In the genomic region with DNA sequence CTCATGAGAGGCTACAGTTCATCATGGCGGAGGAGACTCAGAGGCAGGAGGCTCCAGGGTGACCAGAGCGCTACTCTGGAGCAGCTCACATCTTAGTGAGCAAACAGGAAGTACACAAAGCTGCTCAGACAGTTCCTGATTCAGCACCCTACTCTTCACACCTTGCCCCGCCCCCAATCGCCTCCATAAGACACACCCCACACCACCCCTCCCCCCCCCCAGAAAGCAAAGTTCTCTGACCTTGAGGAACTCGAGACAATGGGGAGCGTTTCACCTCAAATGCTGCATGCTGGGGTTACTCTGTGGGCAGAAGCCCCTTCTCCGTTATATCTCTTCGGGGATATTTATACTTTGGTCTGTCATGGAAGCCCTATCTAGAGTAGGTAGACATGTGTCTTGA, we compare ENCODE assay signal across 21 mouse cellular contexts.
"Had no signal": no experiment of that assay in that cellular context is flagged by ENCODE, and none has a peak within 500 bp of the region (broad histone marks: within the 10 kb centered on the region; RNA-seq: fewer than 3 reads in every experiment).

No protein-coding gene starts in this region.

- H3K27me3 ChIP-seq: lung, embryonic 15.5 days; midbrain, embryonic 13.5 days; midbrain, embryonic 15.5 days; neural tube, embryonic 13.5 days; neural tube, embryonic 15.5 days; stomach, embryonic 15.5 days had no signal

- H3K4me2 ChIP-seq: lung, embryonic 15.5 days; midbrain, embryonic 11.5 days; midbrain, embryonic 13.5 days; midbrain, embryonic 15.5 days; neural tube, embryonic 13.5 days; neural tube, embryonic 15.5 days; stomach, embryonic 15.5 days had no signal

- ATAC-seq: lung, postnatal 0 days; midbrain, embryonic 13.5 days; midbrain, embryonic 15.5 days had no signal

- H3K36me3 ChIP-seq: lung, embryonic 15.5 days; midbrain, embryonic 13.5 days; midbrain, embryonic 15.5 days; neural tube, embryonic 13.5 days; neural tube, embryonic 15.5 days; stomach, embryonic 15.5 days had no signal

- H3K9me3 ChIP-seq: lung, embryonic 15.5 days; midbrain, embryonic 13.5 days; midbrain, embryonic 15.5 days; neural tube, embryonic 13.5 days; neural tube, embryonic 15.5 days; stomach, embryonic 15.5 days had no signal

- H3K4me3 ChIP-seq: lung, embryonic 15.5 days; megakaryocyte, embryonic 14.5 days; midbrain, embryonic 13.5 days; midbrain, embryonic 15.5 days; neural tube, embryonic 13.5 days; neural tube, embryonic 15.5 days; stomach, embryonic 15.5 days had no signal

- H3K4me1 ChIP-seq: lung, embryonic 15.5 days; megakaryocyte, embryonic 14.5 days; midbrain, embryonic 15.5 days; stomach, embryonic 15.5 days had no signal

- H3K9ac ChIP-seq: lung, embryonic 15.5 days; midbrain, embryonic 13.5 days; midbrain, embryonic 15.5 days; neural tube, embryonic 13.5 days; neural tube, embryonic 15.5 days; stomach, embryonic 15.5 days had no signal

- H3K27ac ChIP-seq: lung, embryonic 15.5 days; macrophage; midbrain, embryonic 13.5 days; midbrain, embryonic 15.5 days; neural tube, embryonic 13.5 days; neural tube, embryonic 15.5 days; stomach, embryonic 15.5 days; stomach, postnatal 0 days had no signal

- DNase-seq: lung, adult 2 months; lung, postnatal 14 days; lung, postnatal 36 days; retina, postnatal 1 day; right cerebral cortex, adult 18-20 months; right cerebral cortex, postnatal 25 days; right cerebral cortex, postnatal 4 days; thymus, adult 18-20 months; thymus, postnatal 25 days; thymus, postnatal 4 days had no signal
